Mouse (Mus musculus): Measurements from ENCODE around the gene Ankrd9.

DNA sequence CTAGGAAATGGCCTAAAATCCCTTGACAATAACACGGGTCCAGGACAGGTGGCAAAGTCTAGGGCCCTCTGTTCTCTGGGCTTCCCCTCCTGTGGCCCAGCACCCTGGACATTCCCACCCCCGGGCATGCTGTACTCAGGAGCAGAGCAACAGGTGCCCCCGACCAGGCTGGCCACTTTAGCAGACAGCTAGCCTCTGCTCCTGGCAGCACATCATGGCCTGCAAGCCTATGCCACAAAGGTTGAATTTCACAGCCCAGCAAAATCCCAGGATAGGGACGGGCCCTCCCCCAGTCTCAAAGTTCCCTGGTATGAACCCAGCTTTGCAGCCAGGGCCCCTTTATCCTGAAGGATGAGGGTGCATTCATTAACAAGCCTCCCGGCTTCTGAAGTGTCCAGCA lies 3.5 kb downstream of the Ankrd9 start:
- TF ChIP-seq POLR2A (IDR thresholded peaks at IDR 0.05; ENCODE audit: low read depth, low read length) (no peak), CTCF (IDR thresholded peaks at IDR 0.05; ENCODE audit: extremely low read depth, insufficient read length, insufficient replicate concordance, low read depth, low read length) (no peak)

Data from small intestine, adult 2 months (tissue).